Mouse (Mus musculus) midbrain, embryonic 11.5 days (tissue): ENCODE measurements around the gene Robo2. TPM values are rescaled to one million over a fixed set of nuclear protein-coding genes. Genes with fewer than 3 reads are reported as not detected.

Experiments used
- ATAC-seq: fragments of 200-750 bp; cut with Nextera tagmentation; 2 replicates; pipeline ENCODE4 v1.8.0; 2017; ENCODE audit warnings: moderate TSS enrichment, moderate library complexity; ENCODE audit not compliant: low FRiP score
- DNase-seq: peaks from one replicate; pipeline ENCODE4 v3.0.0; 2015; ENCODE audit warnings: low spot score; ENCODE audit errors: missing footprints
- H3K27ac ChIP-seq: fragments of 300-500 bp; sonication (generic); 2 replicates; pipeline ENCODE4 v1.5.1; 2014; ENCODE audit warnings: low read depth, low read length
- H3K27me3 ChIP-seq: fragments of 300-500 bp; sonication (generic); 2 replicates; pipeline ENCODE4 v1.6.1; 2014; ENCODE audit warnings: mild to moderate bottlenecking, low read length, moderate library complexity, mixed read lengths; ENCODE audit not compliant: control insufficient read depth, insufficient read depth
- H3K36me3 ChIP-seq: fragments of 300-500 bp; sonication (generic); 2 replicates; pipeline ENCODE4 v1.6.1; 2014; ENCODE audit warnings: mild to moderate bottlenecking, low read length, moderate library complexity, mixed read lengths; ENCODE audit not compliant: control insufficient read depth, insufficient read depth
- H3K4me1 ChIP-seq: fragments of 300-500 bp; sonication (generic); 2 replicates; pipeline ENCODE4 v1.6.1; 2014; ENCODE audit warnings: low read length; ENCODE audit not compliant: control insufficient read depth, insufficient read depth
- H3K4me2 ChIP-seq: fragments of 300-500 bp; sonication (generic); 2 replicates; pipeline ENCODE4 v1.6.1; 2014; ENCODE audit warnings: mild to moderate bottlenecking, moderate library complexity
- H3K4me3 ChIP-seq: fragments of 300-500 bp; sonication (generic); 2 replicates; pipeline ENCODE4 v1.5.1; 2014; ENCODE audit warnings: low read depth, low read length
- H3K9ac ChIP-seq: fragments of 300-500 bp; sonication (generic); 2 replicates; pipeline ENCODE4 v1.6.1; 2014; ENCODE audit warnings: low read length
- H3K9me3 ChIP-seq: fragments of 300-500 bp; sonication (generic); 2 replicates; pipeline ENCODE4 v1.6.1; 2016; ENCODE audit warnings: low read length; ENCODE audit not compliant: control insufficient read depth
- WGBS: fragments of 180-500 bp; shearing (Covaris S2); extraction: QIAGEN DNeasy Blood & Tissue Kit; methylation state at CpG from one replicate; pipeline ENCODE4 v1.1.7; 2014; 5-methylcytosine and 5-hydroxymethylcytosine counted together
- polyA plus RNA-seq: library from polyadenylated mRNA; unstranded; fragments of >200 nt; fragmentation: Nextera tagmentation; extraction: Ambion mirVana; gene quantifications from 2 replicates; pipeline ENCODE4 v1.2.1, GENCODE M21; 2014

Robo2 gene
- polyA plus RNA-seq = 19.8 and 25.5 TPM in 2 replicates

DNA sequence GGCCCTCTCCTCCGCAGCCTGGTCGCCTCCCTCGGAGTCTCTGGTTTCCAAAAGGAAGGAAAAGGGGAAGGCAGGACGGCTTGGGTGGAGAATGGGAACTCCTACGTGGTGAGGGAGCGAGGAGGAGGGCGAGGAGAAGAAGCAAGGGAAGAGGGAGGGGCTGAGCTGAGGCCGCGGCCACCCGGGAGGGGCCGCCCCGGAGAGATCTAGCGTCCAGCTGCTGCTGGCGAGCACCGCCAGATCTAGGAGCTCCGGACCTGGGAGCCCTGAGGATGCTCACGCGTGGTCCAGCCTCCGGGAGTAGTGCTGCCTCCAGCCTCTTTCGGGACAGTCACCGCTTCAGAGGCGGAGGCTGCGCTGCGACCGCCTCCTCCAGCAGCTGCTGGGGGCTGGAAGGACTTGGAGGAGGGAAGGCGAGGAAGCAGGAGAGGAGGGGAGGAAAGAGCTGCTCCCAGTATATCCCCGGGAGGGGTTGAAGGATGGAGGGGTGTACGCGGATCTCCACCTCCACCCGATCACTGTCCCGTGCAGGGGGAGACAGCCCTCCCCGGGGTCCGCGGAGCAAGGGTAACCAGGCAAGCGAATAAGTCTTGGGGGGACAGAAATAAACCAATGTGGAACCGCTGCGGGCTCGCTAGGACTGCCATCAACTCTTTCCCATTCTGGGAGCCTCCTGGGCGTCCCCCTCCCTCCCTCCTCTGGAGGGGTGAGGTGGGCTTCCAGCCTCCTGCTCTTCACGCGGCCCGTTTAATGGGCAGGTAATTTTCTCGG, at the start of gene Robo2:
Gene Robo2, minus strand, starts transcription at position 345 of the 771 bp plus-strand sequence.
- Histone ChIP-seq H3K4me3 (peak within 1 kb of the TSS; percentile 63), H3K27me3 (peaks cover 4% of the 10 kb centered on the region; the same call in 1 of the 2 replicates), H3K9ac (peak within 1 kb of the TSS; percentile 66), H3K27ac (peak within 1 kb of the TSS; percentile 40), H3K9me3 (no peaks in the 10 kb centered on the region), H3K4me2 (peak within 1 kb of the TSS; percentile 83), H3K4me1 (peaks cover 2% of the 10 kb centered on the region; the same call in 1 of the 2 replicates), H3K36me3 (no peaks in the 10 kb centered on the region)
- DNase-seq = peak; percentile 97
- under 1% methylated on average over 38 of the region's 43 CpGs for WGBS
- peak; percentile 90 for ATAC-seq

GRCm38 (mm10) chr16:74458138-74458537, 46.5 kb upstream of the Robo2 start:
- Histone ChIP-seq H3K4me1 (peaks cover 3% of the 10 kb centered on the region; the same call in 1 of the 2 replicates), H3K9ac (no peak overlapping the region), H3K9me3 (no peaks in the 10 kb centered on the region), H3K4me3 (no peak overlapping the region), H3K36me3 (no peaks in the 10 kb centered on the region), H3K27me3 (no peaks in the 10 kb centered on the region), H3K27ac (no peak overlapping the region), H3K4me2 (no peak overlapping the region)
- ATAC-seq (no peak), DNase-seq (no peak)
- 95% methylated on average over 3 of the region's 3 CpGs for WGBS

- ATAC-seq (no peak), DNase-seq (no peak)
- Histone ChIP-seq H3K27me3 (no peaks in the 10 kb centered on the region), H3K4me1 (peaks cover 3% of the 10 kb centered on the region; the same call in 1 of the 2 replicates), H3K4me2 (no peak overlapping the region), H3K36me3 (no peaks in the 10 kb centered on the region), H3K9ac (no peak overlapping the region), H3K4me3 (no peak overlapping the region), H3K9me3 (no peaks in the 10 kb centered on the region), H3K27ac (no peak overlapping the region)
- 86% methylated on average over 8 of the region's 8 CpGs for WGBS
These were observed 46.1 kb upstream of the Robo2 start for GRCm38 (mm10) chr16:74457736-74458135.

DNA sequence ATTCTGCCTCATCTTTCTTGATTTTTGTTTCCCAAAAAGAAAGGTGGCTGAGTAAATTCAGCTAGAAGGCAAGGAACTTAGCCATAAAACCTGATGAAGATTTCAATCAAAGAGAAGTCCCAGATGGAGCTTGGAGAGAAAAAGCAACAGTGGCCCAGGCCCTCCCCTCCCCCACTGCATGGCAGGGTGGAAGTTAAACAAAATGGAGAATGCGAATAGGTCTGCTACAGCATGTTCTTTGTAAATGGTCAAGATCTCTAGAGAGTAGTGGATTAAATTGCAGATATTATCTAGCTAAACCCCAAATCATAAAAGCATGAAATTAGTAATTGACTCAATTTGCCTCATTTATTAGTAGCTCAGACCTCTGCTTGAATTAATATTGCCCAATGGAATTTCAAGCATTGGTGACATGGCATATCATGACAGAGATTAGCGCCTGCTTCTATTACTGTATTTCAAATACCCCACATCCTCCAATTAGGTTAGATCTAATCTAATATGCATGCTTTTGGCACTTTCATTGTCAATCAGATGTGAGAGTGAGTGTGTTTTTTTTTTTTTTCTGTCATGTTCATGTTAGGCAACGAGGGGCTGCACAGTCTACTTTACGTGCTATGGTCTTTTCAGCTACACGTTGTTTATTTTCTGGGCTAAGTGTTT, 45.3 kb upstream of the Robo2 start:
- no peak for ATAC-seq
- no peaks in the 10 kb centered on the region for H3K9me3 ChIP-seq
- peaks cover 3% of the 10 kb centered on the region; the same call in 1 of the 2 replicates for H3K4me1 ChIP-seq
- no peak overlapping the region for H3K4me3 ChIP-seq
- H3K27ac ChIP-seq = no peak overlapping the region
- DNase-seq = no peak
- H3K9ac ChIP-seq = no peak overlapping the region
- H3K4me2 ChIP-seq = no peak overlapping the region
- no peaks in the 10 kb centered on the region for H3K36me3 ChIP-seq
- H3K27me3 ChIP-seq = no peaks in the 10 kb centered on the region
- WGBS = 83% methylated on average over 5 of the region's 5 CpGs

DNA sequence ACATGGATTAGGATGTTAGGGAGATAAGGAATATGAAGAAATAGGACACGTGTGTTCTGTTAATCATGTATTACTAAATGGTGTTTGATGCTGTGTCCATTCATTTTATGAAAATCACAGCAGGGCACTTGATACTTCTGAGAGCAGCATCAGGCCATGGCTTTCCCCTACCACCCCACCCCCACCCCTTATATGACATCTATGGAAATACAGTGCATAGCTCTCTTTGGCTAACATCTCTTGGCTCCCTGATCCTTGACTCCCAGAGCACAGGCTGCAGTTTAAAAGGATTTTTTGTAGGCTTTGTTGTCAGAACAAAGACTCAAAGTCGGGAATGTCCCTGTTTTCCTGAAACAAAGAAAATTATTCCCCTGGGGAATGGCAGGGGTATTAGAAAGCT, 43.6 kb upstream of the Robo2 start:
- Histone ChIP-seq H3K4me2 (no peak overlapping the region), H3K36me3 (no peaks in the 10 kb centered on the region), H3K27ac (no peak overlapping the region), H3K4me1 (peaks cover 3% of the 10 kb centered on the region; the same call in 1 of the 2 replicates), H3K9ac (no peak overlapping the region), H3K4me3 (no peak overlapping the region), H3K27me3 (no peaks in the 10 kb centered on the region), H3K9me3 (no peaks in the 10 kb centered on the region)
- ATAC-seq (no peak), DNase-seq (peak; percentile 78)
- WGBS = 41% methylated on average over 2 of the region's 2 CpGs

DNA sequence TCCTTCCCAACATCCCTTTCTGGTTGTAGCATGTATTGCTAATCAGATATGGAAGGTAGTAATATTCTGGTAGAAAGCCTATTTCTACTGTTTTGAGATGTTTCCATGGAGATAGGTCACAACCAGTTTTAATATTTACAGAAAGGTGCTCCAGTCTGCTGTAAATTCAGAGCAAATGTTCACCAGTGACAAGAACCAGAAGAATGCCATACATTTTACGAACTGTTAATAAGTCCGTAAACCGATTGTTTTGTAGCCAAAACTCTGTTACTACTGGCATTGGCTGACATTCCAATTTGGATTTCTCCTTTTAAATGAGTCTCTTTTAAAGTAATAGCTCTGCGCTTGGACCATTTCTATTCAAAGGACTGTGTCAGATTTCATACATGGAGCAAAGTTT, 36.4 kb upstream of the Robo2 start:
- H3K4me3 ChIP-seq = no peak overlapping the region
- WGBS = 92% methylated on average over 4 of the region's 4 CpGs
- no peaks in the 10 kb centered on the region for H3K27me3 ChIP-seq
- no peak for ATAC-seq
- no peak overlapping the region for H3K9ac ChIP-seq
- H3K9me3 ChIP-seq = no peaks in the 10 kb centered on the region
- H3K4me2 ChIP-seq = no peak overlapping the region
- DNase-seq = no peak
- H3K27ac ChIP-seq = no peak overlapping the region
- no peaks in the 10 kb centered on the region for H3K36me3 ChIP-seq
- no peaks in the 10 kb centered on the region for H3K4me1 ChIP-seq

- Histone ChIP-seq H3K9me3 (no peaks in the 10 kb centered on the region), H3K4me2 (no peak overlapping the region), H3K27me3 (no peaks in the 10 kb centered on the region), H3K4me1 (no peaks in the 10 kb centered on the region), H3K4me3 (no peak overlapping the region), H3K9ac (no peak overlapping the region), H3K27ac (no peak overlapping the region), H3K36me3 (no peaks in the 10 kb centered on the region)
- no peak for DNase-seq
- ATAC-seq = no peak
- WGBS = 23% methylated on average over 2 of the region's 2 CpGs
These were observed 15.4 kb upstream of the Robo2 start for GRCm38 (mm10) chr16:74427071-74427470.

DNA sequence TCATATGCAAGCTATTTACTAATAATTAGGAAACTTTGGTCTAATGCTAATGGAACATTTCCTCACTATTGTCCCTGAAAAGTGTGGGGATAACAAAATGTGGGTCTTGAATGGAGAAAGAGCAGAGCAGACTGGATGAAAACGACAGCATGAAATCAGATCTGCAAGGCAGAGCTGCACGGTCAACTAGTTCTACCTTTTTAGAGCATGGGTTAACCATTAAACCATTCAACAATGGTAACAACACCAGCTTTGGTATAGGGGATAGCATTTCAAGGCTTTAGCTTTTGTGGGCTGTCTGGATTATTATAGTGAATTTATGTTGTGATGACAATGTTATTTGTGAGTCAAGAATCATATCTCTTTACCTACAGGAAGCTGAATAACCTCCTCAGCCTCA, 8.7 kb upstream of the Robo2 start:
- no peak overlapping the region for H3K4me2 ChIP-seq
- H3K4me3 ChIP-seq = no peak overlapping the region
- no peak overlapping the region for H3K27ac ChIP-seq
- ATAC-seq (no peak), DNase-seq (no peak)
- H3K9ac ChIP-seq = no peak overlapping the region
- H3K9me3 ChIP-seq = no peaks in the 10 kb centered on the region
- H3K4me1 ChIP-seq = no peaks in the 10 kb centered on the region
- H3K36me3 ChIP-seq = no peaks in the 10 kb centered on the region
- 80% methylated on average over 2 of the region's 2 CpGs for WGBS
- H3K27me3 ChIP-seq = no peaks in the 10 kb centered on the region
